Mouse (Mus musculus): ENCODE measurements around the gene Iqschfp.

Gene Iqschfp

DNA sequence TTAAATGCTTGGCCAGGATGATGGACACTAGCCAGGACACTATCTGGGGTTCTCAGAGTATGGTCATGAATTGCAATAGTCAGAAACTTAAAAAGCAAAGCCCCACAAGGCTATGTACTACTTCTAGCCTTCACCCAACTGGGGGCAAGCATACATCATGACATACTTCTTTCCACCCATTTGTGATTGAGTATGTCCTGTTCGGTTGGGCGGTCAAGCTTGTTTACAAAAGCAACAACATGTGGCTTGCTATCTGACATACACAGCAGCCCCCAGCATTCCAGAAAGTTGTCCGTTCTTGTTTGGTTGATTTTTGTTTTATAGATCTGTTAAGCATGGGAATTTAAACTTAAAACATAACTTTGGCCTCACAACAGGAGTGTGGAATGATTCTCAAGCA lies 755.2 kb downstream of the Iqschfp start:
- DNase-seq (ENCODE audit: low read depth), result no peak

DNA sequence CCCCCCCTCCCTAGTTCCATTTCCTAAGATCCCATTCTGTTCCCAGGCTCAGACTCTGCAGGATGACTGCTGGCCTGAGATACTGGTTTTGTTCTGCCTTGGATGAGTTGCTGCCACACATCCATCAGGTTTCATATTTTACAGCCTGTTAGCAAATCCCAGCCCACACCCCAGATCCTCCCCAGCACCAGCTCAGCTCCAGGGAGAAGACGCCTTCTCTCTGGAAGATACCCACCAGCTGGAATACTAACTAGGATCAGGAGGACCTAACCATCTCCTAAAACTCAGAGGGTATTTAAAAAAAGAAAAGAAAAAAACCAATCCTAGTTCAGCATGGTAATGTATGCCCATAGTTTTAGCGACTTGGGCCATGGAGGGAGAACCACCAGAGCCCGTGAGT lies 758.2 kb downstream of the Iqschfp start:
- no peak for DNase-seq (ENCODE audit: low read depth)

DNA sequence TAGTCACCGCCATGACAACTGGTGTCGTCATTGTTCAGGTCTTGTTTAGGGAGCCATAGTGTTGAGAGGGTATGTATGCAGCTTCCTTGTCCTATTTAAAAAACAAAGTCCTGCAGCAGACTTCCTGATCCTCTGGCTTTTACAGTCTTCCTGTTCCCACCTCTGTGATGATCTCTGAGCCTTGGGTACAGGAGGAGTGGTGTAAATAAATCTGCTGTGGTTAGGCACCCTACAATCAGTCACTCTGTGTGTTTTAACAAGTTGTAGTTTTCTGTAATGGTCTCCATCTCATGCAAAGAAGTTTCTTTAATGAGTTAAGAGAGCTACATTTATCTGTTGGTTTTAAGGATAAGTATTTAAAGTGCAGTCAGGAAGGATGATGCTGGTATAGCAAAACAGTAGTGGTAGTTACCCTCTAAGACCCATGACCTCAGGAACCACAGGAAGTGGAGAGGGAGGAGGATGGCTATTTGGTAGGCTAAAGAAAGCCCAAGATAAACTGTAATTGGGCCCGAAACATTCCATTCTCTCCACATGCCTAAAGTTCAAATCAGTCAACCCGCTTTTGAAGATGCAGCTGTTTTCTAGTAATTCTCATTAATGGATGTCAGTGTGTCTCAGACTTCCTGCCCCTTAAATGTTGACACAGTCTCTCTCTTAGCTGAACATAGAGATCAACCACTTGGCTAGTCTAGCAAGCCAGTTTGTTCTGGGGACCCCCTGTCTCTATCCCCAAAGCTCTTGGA lies 764.7 kb downstream of the Iqschfp start:
- DNase-seq (ENCODE audit: low read depth), result no peak

DNA sequence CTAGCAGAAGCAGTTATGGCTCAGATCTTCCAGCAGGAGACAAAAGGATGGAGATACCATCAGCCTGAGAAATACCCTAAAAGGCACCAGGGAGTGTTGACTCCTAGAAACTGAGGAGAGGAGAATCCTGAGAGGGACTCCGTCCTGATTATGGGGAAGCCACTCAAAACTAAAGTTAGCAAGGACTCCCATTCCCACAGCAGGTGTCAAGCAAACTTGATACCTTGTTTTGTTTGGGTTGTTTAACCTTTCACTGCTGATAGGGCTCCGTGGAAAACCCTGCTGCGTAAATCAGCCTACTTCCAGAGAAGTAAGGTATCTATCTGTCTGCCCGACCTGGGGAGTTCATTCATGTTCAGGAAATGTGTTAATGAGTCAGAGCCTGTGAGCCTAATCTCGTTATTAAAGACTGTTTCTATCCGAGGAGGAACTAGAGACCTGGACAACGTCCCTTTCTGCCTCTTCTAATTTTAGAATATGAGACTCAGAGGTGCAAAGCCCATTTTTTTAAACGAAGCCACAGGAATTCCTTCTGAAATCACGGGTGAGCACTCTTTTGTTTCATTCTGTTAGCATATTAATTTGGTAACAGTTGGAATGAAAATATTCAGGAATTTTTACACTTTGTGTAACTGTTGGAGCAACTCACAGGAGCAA lies 765.7 kb downstream of the Iqschfp start:
- DNase-seq (ENCODE audit: low read depth), result no peak

DNA sequence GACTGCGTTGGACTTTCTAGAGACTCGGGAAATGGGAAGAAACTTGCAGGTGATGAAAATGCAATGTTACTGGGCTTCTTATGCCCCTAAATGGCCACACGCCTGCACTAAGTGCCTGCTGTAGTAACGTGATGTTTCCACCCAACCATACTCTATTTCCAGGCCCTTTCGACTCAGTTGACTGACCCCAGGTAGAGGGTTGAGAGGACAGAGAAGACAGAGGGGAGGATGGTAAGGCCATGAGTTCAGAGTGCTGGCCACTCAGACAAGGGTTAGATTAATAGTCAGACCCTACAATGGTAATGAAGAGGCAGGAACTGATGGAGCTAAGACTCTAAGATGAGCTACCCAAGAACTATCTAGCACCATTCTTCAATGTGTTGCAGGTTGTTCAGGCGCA lies 768.0 kb downstream of the Iqschfp start:
- DNase-seq (ENCODE audit: low read depth), result no peak

DNA sequence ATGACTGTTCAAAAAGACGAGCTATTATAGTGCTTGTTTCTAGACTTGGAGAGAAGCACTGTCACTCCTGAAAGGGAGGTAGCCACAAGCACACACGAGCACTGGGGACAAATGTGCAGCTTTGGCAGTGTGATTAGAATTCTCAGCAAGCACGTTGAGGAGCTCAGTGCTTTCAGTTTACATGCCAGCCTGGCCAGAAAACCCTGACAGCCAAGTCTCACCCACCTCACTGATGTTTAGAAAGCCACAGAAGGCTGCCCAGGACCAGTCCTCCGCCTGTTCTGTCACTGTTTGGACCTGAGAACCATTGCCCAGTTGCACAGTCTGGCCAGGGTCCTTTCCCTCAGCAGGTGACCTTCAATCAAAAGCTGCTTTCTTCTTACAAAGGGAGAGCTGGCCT lies 768.5 kb downstream of the Iqschfp start:
- no peak for DNase-seq (ENCODE audit: low read depth)

DNA sequence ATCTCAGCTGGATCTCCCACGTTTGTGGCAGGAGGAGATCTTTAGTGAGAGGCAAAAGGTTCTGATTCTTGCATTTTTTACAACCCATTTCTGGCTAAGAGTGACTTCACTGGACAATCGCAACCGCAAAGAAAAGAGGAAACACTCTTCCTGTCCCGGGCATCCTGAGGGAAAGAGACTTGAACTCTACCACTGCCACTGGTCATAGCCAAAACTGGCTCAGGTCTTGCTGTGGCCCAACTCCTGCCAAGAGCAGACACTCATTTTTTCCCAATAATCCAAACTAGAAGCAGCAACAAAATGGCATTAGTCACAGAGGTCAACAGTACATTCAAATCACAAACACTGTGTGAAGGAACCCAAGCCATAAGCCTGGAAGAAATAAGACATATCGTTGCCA lies 770.4 kb downstream of the Iqschfp start:
- no peak for DNase-seq (ENCODE audit: low read depth)

DNA sequence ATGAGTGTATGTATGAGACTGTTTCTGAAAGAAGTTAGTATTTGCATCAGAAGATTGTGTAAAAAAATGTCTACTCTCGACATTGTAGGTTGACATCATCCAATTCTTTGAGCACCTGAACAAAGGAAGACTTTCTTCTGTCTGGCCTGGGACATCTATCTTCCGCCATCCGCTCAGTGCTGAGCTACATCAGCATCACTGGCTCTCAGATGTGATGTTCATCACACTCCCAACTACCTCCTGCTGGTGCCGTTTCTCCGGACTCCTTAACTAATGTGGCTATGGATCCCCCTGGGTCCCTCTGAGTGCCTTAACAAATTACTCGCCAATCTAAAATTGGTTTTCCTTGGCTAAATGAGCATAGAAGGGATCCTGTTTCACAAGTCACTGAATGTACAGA lies 772.3 kb downstream of the Iqschfp start:
- DNase-seq (ENCODE audit: low read depth), result no peak

DNA sequence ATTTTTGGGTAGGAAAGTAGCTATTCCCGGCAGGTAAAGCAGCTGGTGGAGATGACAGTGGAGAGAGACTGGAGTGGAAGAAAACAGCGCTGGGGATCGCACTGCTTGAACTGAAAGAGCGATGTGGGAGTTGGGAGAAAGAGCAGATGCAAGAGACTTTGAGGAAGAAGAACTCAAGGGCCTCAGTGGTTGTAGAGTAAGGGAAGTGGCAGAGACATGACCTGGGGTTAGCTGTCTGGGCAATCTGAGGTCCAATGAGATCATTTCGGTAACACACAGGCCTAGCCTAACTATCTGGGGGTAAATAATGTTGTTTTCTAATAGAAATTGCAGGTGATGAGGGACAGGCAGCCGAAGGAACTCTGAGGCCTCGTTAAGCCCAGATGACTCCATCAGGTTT lies 774.3 kb downstream of the Iqschfp start:
- no peak for DNase-seq (ENCODE audit: low read depth)

DNA sequence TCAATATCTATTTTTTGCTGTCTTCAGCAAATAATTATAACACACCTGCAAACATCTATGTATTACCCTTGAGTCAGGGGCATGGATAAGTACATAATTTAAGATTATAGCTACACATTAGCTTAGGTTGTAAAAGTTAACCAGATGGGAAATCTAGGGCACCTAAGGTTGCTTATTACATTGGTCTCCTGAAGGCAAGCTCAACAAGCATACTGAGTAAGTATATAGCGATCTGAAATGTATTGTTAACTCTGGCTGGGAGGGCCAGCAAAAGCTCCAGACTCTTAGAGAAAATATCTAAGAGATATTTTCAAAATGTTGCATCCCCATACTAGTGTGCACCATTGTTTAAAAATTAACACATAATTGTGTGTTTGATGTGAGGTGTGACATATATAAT lies 775.8 kb downstream of the Iqschfp start:
- no peak for DNase-seq (ENCODE audit: low read depth)

DNA sequence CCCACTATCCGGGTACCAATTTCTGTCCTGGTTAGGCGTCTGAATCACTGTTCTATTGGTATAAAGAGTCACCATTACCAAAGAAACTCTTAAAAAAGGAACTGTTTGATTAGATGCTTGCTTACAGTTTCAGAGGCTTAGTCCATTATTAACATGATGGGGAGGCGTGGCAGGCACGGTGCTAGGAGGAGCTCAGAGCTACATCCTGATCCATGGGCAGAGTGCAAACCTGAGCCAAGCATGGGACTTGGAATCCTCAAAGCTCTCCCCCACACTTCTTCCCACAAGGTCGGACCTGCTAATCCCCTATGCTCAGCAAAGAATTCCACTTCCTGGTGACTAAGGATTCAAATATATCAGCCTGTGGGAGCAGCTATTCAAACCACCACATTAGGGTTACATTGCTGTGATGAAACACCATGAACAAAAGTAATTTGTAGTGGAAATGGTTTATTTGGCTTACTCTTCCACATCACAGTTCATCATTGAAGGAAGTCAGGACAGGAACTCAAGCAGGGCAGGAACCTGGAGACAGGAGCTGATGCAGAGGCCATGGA lies 777.5 kb downstream of the Iqschfp start:
- no peak for DNase-seq (ENCODE audit: low read depth)

DNA sequence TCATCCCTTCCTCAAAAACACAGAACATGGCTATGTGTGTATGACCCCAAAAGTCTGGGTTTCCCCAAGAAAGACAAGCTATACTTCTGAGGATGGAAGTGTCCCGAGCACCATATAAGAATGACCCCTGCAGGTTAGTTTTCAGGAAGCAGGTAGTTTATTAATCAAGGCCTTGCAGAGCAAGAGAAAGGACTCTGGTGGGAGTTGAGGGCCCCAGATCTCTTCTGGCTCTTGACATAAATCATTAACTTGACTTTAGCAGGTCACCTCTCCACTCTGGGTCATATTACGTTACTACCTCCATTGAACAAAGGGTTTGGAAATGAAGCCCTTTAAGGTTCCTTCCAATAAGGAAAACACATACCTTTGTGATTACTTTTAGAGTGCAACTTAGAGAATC lies 782.7 kb downstream of the Iqschfp start:
- DNase-seq (ENCODE audit: low read depth), result no peak

DNA sequence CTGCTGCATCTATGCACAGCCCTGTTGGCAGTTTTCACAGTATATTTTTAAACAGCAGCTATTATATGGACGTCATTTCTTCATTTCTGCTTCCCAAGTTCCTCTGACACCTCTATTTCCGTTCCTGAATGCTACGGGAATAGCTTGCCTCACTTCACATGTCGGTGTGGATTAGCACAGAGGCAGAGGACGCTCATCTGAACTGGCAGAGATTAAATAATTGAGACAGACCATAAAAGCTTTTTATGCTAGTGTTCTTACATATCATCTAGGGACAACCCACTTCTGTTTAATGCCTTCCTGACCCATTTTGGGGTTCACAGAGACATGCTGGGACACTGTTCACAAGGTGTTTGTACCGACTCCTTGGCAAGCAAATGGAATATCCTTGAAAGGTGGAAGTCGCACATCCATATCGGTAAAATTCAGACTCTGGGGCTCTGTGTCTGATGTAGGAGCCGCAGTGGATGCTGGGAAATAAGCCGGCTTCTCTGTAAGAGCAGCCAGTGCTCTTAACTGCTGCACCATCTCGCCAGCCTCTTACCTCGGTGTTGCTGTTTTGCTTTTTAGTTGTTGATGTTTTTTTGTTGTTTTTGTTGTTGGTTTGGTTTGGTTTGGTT lies 783.3 kb downstream of the Iqschfp start:
- DNase-seq (ENCODE audit: low read depth), result no peak

Measured in induced T-regulatory cell, adult 2 months (primary cell).